Mouse (Mus musculus) stomach, postnatal 0 days (tissue): Measurements from ENCODE around the gene Gnmt.

Experiments
- CTCF ChIP-seq: IDR thresholded peaks from 2 replicates; pipeline ENCODE4 v1.5.1; 2016; ENCODE audit warnings: antibody characterized with exemption, low read depth, mild to moderate bottlenecking, moderate library complexity
- EP300 ChIP-seq: optimal IDR thresholded peaks from 2 replicates; pipeline ENCODE3; 2016; ENCODE audit warnings: antibody characterized with exemption

DNA sequence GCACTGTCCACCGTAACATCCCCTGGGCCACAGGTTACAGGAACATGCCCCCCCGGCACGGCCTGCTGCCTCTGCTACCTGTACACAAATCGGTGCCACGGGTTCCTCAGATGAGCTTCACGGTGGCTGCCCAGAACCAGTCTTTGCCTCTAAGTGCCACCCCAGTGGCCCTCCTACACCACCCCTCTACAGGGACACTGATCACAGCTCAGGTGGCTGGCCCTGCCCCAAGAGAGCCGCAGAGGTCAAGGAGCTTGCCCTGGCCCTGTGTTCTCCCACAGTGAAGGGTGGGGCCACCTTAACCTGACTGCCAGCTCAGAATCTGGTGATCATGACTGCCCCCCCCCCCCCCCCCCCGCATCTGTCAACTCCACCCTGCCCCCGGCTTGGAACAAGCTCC lies 50.6 kb downstream of the Gnmt start, which contains the start of gene Mea1:
- TF ChIP-seq EP300, result no peak
- TF ChIP-seq CTCF, result no peak
